Mouse (Mus musculus) right cerebral cortex, postnatal 14 days (tissue): ENCODE data around the gene Islr2.

Source experiments
- DNase-seq: peaks from one replicate; pipeline ENCODE4 v3.0.0; 2022

The Islr2 gene

GRCm38 (mm10) chr9:58196610-58197567, 7.2 kb downstream of the Islr2 start:
- DNase-seq, result no peak

- no peak for DNase-seq
Measured at GRCm38 (mm10) chr9:58196141-58196540, 8.0 kb downstream of the Islr2 start.

DNA sequence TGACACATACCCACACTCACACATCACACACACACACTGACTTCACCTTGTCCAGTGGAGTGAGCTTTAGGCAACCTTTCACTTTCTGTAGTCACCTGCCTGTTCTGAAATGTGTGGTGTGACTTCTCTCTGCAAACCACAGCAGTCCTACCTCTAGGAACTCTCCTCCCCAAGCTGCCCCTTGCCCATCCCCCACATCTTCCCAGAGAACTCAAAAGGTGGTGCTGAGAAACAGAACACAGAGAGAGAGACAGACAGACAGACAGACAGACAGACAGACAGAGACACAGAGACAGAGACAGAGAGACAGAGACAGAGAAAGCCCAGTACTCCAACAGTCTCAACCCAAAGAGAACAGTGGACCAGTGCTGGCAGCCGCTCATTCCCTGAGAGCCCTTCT, 8.4 kb downstream of the Islr2 start:
- no peak for DNase-seq

DNA sequence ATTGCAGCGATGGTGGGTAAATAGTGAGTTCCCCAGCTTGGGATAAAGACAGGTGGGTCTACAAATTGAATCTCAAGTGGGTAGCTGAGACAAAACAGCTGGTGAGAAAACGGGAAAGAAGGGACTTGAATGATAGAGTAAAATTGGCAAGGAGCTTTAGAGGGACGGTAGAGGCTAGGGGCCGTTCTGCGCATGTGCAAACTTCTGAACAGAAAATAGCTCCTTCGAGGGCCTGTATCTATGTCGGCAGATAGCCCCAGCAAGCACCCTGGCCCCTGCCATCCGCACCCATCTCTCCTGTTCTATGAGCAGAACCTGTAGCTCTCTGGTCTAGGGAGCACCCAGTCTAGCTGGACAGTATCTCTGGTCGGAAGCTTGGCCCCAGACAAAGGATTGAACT, 9.9 kb downstream of the Islr2 start:
- DNase-seq, result no peak

DNA sequence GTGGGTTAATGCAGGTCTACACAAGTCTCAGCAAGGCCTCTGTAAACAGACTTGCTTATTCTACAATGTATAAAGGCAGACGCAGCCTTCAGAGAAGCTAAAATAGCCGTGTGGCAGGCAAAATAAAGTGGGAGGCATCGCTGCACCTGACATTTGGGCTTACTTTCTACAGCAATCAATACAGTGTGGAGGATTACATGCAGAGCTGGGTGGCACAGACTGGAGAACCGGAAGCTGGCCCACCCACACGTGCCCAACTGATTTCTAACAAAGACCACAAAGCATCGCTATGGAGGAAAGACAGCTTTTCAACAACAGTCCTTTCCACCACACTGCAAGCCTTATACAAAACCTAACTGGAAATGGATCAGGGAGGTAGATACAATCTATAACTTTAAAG, 19.7 kb downstream of the Islr2 start:
- no peak for DNase-seq

- DNase-seq, result no peak
Measured at GRCm38 (mm10) chr9:58179390-58179789, 24.7 kb downstream of the Islr2 start.

DNA sequence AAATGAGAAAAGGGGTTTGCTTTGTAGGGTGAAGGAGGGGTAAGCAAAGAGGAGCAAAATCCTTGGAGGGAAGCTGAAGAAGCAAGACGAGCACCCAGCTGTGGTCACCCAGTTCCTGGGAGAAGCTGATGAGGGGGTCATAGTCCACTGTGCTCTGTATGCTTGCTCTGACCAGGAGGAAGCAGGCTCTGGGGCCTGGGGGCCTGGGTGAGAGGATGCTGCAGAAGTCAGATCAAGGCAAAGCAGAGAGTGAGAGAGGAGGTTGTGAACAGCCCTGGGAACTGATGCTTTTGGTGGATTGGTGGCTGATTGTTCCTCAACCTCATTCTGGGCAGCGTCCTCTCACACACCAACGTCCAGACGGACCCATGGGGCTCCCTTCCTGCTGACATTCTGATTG, 27.0 kb downstream of the Islr2 start:
- no peak for DNase-seq

DNA sequence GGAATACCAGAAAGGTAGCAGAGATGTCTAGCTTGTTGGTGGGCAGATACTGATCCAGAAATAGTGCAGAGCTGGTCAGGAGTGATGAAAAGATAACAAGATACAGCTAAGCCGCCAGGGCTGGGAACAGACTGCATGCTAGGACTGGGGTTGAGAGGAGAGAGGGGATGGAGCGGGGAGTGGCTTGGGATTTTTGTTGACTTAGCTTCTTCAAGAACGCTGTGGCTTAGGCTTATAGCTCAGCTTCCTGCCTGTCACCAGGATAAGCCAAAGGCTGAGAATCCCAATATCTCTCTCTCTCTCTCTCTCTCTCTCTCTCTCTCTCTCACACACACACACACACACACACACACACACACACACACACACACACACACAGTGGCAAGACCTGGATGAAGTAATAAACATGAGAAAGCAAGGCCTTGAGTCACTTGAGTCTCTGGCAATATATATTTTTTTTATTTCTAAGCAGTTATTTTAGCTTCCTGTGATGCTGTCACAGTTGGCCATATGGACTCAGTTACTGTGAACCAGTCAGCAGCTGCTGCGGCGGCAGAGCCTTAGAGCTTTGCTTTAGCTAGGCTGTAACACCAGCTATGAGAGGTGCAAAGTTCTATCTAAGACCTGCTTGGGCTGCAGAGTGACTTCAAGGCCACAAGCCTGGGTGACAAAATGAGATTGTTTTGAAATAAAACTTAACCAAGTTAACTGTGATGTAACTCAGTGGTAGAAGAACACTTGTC, 28.2 kb downstream of the Islr2 start:
- DNase-seq, result no peak

DNA sequence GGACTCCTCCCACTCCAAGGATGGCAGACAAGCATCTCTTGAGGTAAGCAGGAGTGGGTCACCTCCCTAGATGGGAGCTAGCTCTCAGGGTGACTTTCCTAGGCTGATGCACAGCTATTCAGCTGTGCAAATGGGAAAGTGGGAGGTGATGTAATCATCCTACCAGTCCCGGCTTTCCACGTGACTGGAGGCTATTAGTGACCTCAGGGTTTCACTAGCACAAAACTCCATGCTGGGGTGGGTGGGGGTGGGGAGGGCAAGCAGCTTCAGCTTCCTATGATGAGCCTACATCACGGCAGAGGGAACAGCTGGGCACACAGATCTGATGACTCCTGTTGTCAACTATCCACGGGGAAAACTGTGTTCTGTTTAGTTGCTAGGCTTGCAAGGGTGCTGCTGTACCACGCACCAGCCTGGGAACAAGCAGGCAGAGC, 29.3 kb downstream of the Islr2 start:
- no peak for DNase-seq

DNA sequence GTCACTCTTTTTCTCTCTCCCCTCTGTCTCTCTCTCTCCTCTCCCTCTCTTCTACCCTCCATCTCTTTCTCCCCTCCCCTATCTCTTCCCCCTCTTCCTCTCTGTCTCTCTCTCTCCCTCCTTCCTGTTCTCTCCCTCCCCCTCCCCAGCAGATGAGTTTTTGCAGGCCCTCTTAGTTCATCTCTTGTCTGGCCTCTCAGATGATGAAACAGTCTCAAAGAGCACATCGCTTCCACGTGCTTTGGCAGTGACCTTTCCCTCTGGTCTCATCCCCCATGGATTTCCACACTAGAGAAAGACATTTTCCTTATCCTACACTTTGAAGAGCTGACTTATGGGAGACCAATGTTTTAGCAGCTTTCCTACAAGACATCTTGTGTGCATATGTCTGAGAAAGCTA, 31.3 kb downstream of the Islr2 start:
- DNase-seq, result no peak

- DNase-seq, result no peak
Measured at GRCm38 (mm10) chr9:58169426-58169825, 34.7 kb downstream of the Islr2 start.

DNA sequence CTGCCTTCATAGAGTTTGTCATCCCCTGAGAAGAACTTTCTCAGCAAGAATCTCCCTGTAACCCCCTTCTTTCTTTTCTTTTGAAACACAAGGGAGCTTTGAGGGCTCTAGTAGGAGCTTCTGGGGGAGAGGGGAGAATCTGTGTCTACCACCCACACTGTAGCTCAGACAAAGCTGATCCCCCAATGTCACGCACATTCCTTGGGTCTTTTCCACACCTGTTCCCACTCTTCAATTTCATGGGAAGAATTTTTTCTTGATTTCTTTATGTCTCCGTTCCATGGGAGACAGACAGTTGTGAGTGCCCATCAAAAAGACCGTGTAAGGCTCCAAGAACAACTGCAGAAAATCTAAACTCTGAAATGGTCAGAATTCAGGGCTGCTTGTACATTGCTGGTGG, 35.2 kb downstream of the Islr2 start:
- no peak for DNase-seq

GRCm38 (mm10) chr9:58165779-58166178, 38.3 kb downstream of the Islr2 start:
- no peak for DNase-seq

DNA sequence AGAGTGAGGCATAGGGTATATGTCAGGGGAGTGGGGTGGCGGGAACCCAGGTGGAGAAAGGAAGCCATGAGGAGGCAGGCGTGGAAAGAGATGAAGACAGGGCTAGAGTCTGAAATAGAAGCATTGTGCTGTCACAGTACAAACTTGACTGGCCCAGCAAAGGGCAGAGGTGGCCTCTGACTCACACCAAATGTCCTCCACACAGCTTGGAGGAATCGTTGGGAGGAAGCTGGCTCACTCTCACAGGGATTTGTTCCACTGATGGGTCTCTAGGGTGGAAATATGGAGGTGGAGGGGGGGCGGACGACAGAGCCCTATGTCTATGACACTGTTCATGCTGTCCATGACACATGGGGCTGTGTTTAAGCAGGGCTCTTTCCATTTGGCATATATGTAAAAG, 41.0 kb downstream of the Islr2 start:
- no peak for DNase-seq

DNA sequence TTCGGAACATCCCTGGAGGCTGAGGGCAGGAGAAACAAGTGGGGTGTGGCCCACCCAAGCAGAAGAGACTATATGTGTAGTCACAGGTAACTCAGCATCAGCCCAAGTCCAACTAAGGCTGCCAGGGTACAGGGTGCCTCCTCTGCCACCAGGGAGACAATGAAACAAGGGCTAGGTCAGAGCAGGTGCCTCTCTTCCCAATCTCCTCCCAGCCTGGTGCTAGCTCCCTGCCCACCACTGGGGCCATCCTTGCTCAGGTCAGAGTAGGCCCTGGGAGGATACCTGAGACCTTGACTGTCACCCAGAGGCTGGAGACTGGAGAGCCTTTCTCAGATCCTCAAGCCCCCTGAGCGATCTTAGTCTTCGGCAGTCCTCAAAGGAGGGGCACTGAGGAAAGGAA, 41.9 kb downstream of the Islr2 start:
- no peak for DNase-seq

DNA sequence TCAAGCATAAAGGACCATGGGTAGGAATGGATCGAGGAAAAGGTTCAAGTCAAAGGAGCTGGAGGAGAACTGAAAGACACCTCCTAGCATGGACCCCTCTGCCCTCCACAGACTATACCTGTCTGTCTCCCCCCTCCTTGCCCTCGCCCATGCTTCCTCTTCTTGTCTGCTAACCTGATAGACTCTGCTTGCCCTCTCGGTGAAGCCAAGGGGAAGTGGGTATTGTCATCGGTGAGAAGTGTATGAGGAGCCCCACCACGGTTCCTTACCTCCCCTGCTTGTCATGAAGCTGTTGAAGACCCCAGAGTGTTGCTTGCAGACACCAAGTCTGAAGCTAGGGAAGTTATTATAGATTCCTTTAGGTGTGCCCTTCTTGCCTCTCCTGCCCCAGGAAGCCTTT, 43.8 kb downstream of the Islr2 start:
- no peak for DNase-seq

- DNase-seq, result no peak
Measured at GRCm38 (mm10) chr9:58159855-58160254, 44.3 kb downstream of the Islr2 start.

DNA sequence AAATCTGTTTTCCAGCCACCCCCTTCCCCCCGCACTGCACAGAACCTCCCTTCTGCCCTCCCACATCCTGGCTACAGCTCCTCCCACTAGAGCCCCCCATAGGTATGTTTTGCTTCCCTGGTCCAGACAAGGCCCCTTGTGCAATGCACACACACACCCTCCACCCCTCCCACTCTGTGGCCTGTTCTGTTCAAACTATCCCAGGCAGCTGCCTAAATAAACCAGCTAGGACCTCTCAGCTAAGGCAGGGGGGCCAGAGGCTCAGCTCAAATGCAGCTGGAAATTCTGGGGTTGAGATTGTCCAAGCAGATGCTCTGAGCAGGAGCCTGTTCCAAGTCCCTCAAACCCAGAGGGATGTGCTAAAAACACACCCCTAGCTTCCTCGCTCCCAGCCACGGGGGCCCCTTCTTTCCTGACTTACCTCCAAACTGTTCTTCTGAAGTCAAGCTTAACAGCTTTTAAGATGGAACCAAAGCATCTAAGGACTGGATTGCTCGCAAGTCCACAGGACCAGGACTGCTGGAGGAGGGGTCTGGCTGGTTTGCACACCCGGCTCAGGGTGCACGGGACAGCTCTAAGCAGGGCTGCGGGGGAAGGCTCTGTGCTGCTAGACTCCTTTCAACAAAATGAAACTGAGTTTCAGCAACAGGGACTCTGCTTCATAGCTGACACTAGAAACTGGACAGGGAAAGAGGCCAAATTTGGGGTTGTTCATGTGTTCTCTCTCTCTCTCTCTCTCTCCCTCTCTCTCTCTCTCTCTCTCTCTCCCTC, 45.4 kb downstream of the Islr2 start:
- DNase-seq, result no peak

DNA sequence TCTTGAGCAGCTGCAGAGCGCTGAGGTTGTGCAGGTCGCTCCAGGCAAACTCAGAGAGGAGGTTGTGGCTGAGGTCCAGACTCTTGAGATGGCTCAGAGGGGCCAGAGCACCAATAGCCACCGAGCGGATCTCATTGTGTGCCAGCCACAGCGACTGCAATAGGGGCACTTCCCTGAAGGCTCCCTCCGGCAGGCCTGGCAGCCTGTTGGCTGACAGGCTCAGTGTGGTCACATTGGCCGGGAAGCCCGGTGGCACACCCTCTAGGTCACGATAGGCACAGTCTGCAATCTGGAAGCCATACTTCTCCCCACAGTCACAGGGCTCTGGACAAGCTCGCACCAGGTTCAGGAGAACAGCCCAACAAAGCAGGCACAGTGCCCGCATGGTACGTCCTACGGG, 46.3 kb downstream of the Islr2 start:
- DNase-seq, result no peak

DNA sequence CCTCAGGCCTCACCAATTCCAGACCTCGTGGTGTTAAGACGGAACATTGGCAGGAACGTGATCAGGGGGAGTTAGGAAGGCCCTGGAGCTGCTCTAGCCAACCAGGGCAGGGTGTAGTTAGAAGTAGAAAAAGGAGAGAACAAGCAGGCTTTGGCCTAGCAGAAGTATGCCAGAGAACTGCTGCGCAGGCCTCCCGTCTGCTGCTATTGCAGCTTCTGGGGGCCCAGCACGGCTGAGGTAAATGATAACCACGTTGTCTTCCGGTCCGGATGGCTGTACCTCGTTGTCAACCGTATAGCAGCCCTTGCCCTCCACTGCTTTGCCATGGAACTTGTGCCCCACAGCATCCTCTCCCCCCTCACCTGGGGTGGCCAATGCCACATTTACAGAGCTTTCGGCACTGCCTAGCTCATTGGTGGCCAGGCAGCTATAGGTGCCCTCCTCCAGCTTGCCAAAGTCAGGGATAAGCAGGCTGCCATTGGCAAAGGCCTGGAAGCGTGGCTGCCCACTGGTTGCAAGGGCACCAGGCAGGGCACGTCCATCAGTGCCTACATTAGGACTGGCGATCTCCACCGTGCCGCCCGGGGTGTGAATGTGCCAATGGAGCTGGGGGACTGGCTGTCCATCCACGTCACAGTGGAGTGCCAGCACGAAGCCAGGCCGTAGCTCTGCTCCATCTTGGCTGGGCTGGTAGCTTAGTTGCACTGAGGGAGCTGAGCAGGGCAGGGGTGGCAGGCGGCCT, 47.1 kb downstream of the Islr2 start:
- no peak for DNase-seq

- DNase-seq, result peak; percentile 65
Measured at GRCm38 (mm10) chr9:58155366-58155765, 48.8 kb downstream of the Islr2 start.

GRCm38 (mm10) chr9:58153095-58153494, 51.0 kb downstream of the Islr2 start:
- no peak for DNase-seq
